ENCODE assay signal across 10 mouse cellular contexts in the genomic region with DNA sequence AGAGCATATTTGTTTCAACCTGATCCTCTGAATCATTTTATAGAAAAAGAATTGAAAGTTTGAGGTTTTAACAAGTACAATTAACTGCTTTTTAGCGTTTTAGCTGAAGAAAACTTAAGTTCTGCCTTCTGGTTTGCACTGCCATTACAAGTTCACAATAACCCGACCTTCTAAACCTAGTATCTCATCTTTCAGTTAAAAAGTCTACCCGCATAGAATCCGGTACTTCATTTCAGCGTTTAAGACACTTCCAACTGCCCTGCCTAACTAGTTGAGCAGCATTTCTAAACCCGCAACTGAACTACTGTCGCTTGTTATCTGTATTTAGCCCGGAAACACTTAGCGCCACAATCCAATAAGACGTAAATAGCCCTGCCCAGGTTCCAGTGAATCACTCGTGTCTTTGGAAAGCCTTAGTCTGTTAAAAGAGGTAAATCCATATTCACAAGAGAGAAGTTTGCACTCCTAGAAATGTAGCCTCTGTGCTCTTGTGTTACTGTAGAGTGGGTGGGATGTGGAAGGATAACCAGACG. TPM values are rescaled to one million over a fixed set of nuclear protein-coding genes. Genes with fewer than 3 reads are reported as not detected.
A peak's percentile ranks its signal among the peaks of the same experiment; 100 is the strongest.
DNase-seq lines count a peak whose midpoint lies in the region; ATAC-seq lines count a peak whose summit lies in the region.
"Had no signal": no experiment of that assay in that cellular context is flagged by ENCODE, and none has a peak within 500 bp of the region (broad histone marks: within the 10 kb centered on the region; RNA-seq: fewer than 3 reads in every experiment).

No protein-coding gene starts in this region.

- intact Hi-C loops in left cerebral cortex, postnatal 14 days (cut with DNase I): loop anchor here (5.0 kb wide), 1 partner anchor 108 kb away; a partner anchor contains a TSS

- no peak for DNase-seq in heart, adult 18-20 months
- no peak for DNase-seq in embryonic facial prominence, embryonic 10.5 days (ENCODE audit: low spot score)
- no peak for DNase-seq in hindbrain, embryonic 14.5 days (ENCODE audit: low spot score)
- DNase-seq in spleen, adult 12 weeks (ENCODE audit: low spot score): no peak
- no peak for DNase-seq in embryo, embryonic 10.5 days (ENCODE audit: low spot score)
- DNase-seq in left cerebral cortex, postnatal 14 days (ENCODE audit: low spot score in 2 of 2): no peak

- H3K4me3 ChIP-seq in heart, embryonic 15.5 days: peak overlapping the region; percentile 93
- H3K4me3 ChIP-seq in embryonic facial prominence, embryonic 10.5 days: peak overlapping the region; percentile 82
- peak overlapping the region; percentile 72 for H3K4me3 ChIP-seq in hindbrain, embryonic 14.5 days (replicated peaks; ENCODE audit: low read length)
- H3K4me3 ChIP-seq in midbrain, embryonic 12.5 days: peak overlapping the region; percentile 72

- H3K27ac ChIP-seq in heart, embryonic 15.5 days: peak overlapping the region; percentile 94
- H3K27ac ChIP-seq in embryonic facial prominence, embryonic 10.5 days (replicated peaks): peak overlapping the region; percentile 86; the same call in 1 of the 2 replicates
- no peak overlapping the region for H3K27ac ChIP-seq in hindbrain, embryonic 14.5 days
- no peak overlapping the region for H3K27ac ChIP-seq in midbrain, embryonic 12.5 days (replicated peaks)

- no peak for ATAC-seq in heart, embryonic 15.5 days (replicated peaks; ENCODE audit: insufficient number of reproducible peaks, insufficient read depth, low FRiP score, low read depth)
- no peak for ATAC-seq in hindbrain, embryonic 14.5 days (ENCODE audit: low FRiP score)
- no peak for ATAC-seq in midbrain, embryonic 12.5 days (ENCODE audit: low FRiP score, low read depth)

- peaks cover 41% of the 10 kb centered on the region for H3K4me1 ChIP-seq in heart, embryonic 15.5 days (replicated peaks)
- peaks cover 44% of the 10 kb centered on the region for H3K4me1 ChIP-seq in embryonic facial prominence, embryonic 10.5 days
- H3K4me1 ChIP-seq in hindbrain, embryonic 14.5 days (replicated peaks; ENCODE audit: control insufficient read depth, insufficient read depth, low read length): peaks cover 40% of the 10 kb centered on the region
- peaks cover 41% of the 10 kb centered on the region for H3K4me1 ChIP-seq in midbrain, embryonic 12.5 days

- no peaks in the 10 kb centered on the region for H3K9me3 ChIP-seq in heart, embryonic 15.5 days (replicated peaks)
- H3K9me3 ChIP-seq in embryonic facial prominence, embryonic 10.5 days: no peaks in the 10 kb centered on the region
- H3K9me3 ChIP-seq in hindbrain, embryonic 14.5 days (ENCODE audit: control insufficient read depth, low read length): no peaks in the 10 kb centered on the region
- H3K9me3 ChIP-seq in midbrain, embryonic 12.5 days: no peaks in the 10 kb centered on the region

- 50% methylated on average over 12 of the region's 12 CpGs for WGBS in heart, embryonic 15.5 days
- WGBS in embryonic facial prominence, embryonic 10.5 days: 68% methylated on average over 12 of the region's 12 CpGs
- WGBS in hindbrain, embryonic 14.5 days: 71% methylated on average over 12 of the region's 12 CpGs
- 73% methylated on average over 12 of the region's 12 CpGs for WGBS in midbrain, embryonic 12.5 days

- no peaks in the 10 kb centered on the region for H3K27me3 ChIP-seq in heart, embryonic 15.5 days
- H3K27me3 ChIP-seq in embryonic facial prominence, embryonic 10.5 days (replicated peaks; ENCODE audit: low read depth, poor library complexity, severe bottlenecking): no peaks in the 10 kb centered on the region
- no peaks in the 10 kb centered on the region for H3K27me3 ChIP-seq in hindbrain, embryonic 14.5 days (ENCODE audit: control insufficient read depth, insufficient read depth, low read length)
- peaks cover 7% of the 10 kb centered on the region; the same call in 1 of the 2 replicates for H3K27me3 ChIP-seq in midbrain, embryonic 12.5 days

- H3K9ac ChIP-seq in heart, embryonic 15.5 days: peak overlapping the region; percentile 76; the same call in 1 of the 2 replicates
- peak overlapping the region; percentile 85 for H3K9ac ChIP-seq in hindbrain, embryonic 14.5 days
- H3K9ac ChIP-seq in midbrain, embryonic 12.5 days (replicated peaks): peak overlapping the region; percentile 68; the same call in 1 of the 2 replicates

- no peaks in the 10 kb centered on the region for H3K36me3 ChIP-seq in heart, embryonic 15.5 days
- H3K36me3 ChIP-seq in embryonic facial prominence, embryonic 10.5 days (replicated peaks): peaks cover 5% of the 10 kb centered on the region; the same call in 1 of the 2 replicates
- H3K36me3 ChIP-seq in hindbrain, embryonic 14.5 days (replicated peaks; ENCODE audit: control insufficient read depth, insufficient read depth): no peaks in the 10 kb centered on the region
- no peaks in the 10 kb centered on the region for H3K36me3 ChIP-seq in midbrain, embryonic 12.5 days

- peak overlapping the region; percentile 70 for H3K4me2 ChIP-seq in heart, embryonic 15.5 days
- peak overlapping the region; percentile 79 for H3K4me2 ChIP-seq in hindbrain, embryonic 14.5 days (replicated peaks)
- peak overlapping the region; percentile 75 for H3K4me2 ChIP-seq in midbrain, embryonic 12.5 days (replicated peaks)

RNA-seq across cellular contexts. Expression of a gene that starts 0.7 kb away (rescaled TPM):
- polyA plus RNA-seq in heart, embryonic 15.5 days (2015; fragmentation: Nextera tagmentation; extraction: Ambion mirVana): 96.0 and 106 TPM in 2 replicates
- total RNA-seq in heart, adult 18-20 months (2021): 10 to 100 TPM; 38.2 to 43.4 TPM
- polyA plus RNA-seq in embryonic facial prominence, embryonic 10.5 days (2016; fragmentation: Nextera tagmentation; extraction: Ambion mirVana): 37.3 and 39.9 TPM in 2 replicates
- 64.5 and 65.4 TPM in 2 replicates for polyA plus RNA-seq in hindbrain, embryonic 14.5 days (2014; fragmentation: Nextera tagmentation; extraction: Ambion mirVana)
- polyA plus RNA-seq in midbrain, embryonic 12.5 days (2016; fragmentation: Nextera tagmentation; extraction: Ambion mirVana): 36.6 and 38.3 TPM in 2 replicates
- 10 to 100 TPM; 50.3 to 51.0 TPM for total RNA-seq in left cerebral cortex, postnatal 14 days (2021)

RNA-seq across cellular contexts. Expression of a gene that starts 0.8 kb away (rescaled TPM):
- polyA plus RNA-seq in heart, embryonic 15.5 days (2015; fragmentation: Nextera tagmentation; extraction: Ambion mirVana): 355 and 362 TPM in 2 replicates
- total RNA-seq in heart, adult 18-20 months (2021): 100 to 1,000 TPM; 107 to 112 TPM
- polyA plus RNA-seq in embryonic facial prominence, embryonic 10.5 days (2016; fragmentation: Nextera tagmentation; extraction: Ambion mirVana): 229 and 238 TPM in 2 replicates
- polyA plus RNA-seq in hindbrain, embryonic 14.5 days (2014; fragmentation: Nextera tagmentation; extraction: Ambion mirVana): 365 and 386 TPM in 2 replicates
- 220 and 224 TPM in 2 replicates for polyA plus RNA-seq in midbrain, embryonic 12.5 days (2016; fragmentation: Nextera tagmentation; extraction: Ambion mirVana)
- 100 to 1,000 TPM; 118 to 127 TPM for total RNA-seq in left cerebral cortex, postnatal 14 days (2021)

RNA-seq across cellular contexts. Expression of a gene that starts 30.0 kb away (rescaled TPM):
- polyA plus RNA-seq in heart, embryonic 15.5 days (2015; fragmentation: Nextera tagmentation; extraction: Ambion mirVana): 0.03 TPM in 1 of 2 replicates, not detected in the other
- total RNA-seq in heart, adult 18-20 months (2021): not detected
- polyA plus RNA-seq in embryonic facial prominence, embryonic 10.5 days (2016; fragmentation: Nextera tagmentation; extraction: Ambion mirVana): not detected in 2 replicates
- polyA plus RNA-seq in hindbrain, embryonic 14.5 days (2014; fragmentation: Nextera tagmentation; extraction: Ambion mirVana): not detected in 2 replicates
- not detected in 2 replicates for polyA plus RNA-seq in midbrain, embryonic 12.5 days (2016; fragmentation: Nextera tagmentation; extraction: Ambion mirVana)
- total RNA-seq in left cerebral cortex, postnatal 14 days (2021): not detected
- total RNA-seq: common myeloid progenitor, adult 5-6 weeks; left cerebral cortex, postnatal 36 days had no signal

Comparison
In these comparisons a context has a peak if more than half of its experiments do, and no peak if none do; other contexts are left out.
1. H3K27ac ChIP-seq: peak in heart, embryonic 15.5 days (single experiment) and embryonic facial prominence, embryonic 10.5 days (single experiment); none in hindbrain, embryonic 14.5 days (single experiment) and midbrain, embryonic 12.5 days (single experiment).
2. Peak in every context shown above with its lines, with median percentiles within 50 percentile points of each other: H3K4me2 ChIP-seq, H3K4me3 ChIP-seq and H3K9ac ChIP-seq.